Mouse (Mus musculus) MN1 (cell line): ENCODE measurements at regions not wholly inside any gene's neighbourhood (a gene's known extent, or its start where the extent isn't known, plus 50 kb on each side); places are given as distances from the start of the nearest gene placed in this dataset.

Experiments
- DNase-seq: peaks from one replicate; pipeline ENCODE4 v3.0.0-alpha.2; 2016; ENCODE audit warnings: low spot score

GRCm38 (mm10) chr9:32815473-32815872 is 179.5 kb downstream of the Ets1 start:
- DNase-seq = no peak

GRCm38 (mm10) chr9:32816649-32817425 is 180.8 kb downstream of the Ets1 start:
- no peak for DNase-seq

DNA sequence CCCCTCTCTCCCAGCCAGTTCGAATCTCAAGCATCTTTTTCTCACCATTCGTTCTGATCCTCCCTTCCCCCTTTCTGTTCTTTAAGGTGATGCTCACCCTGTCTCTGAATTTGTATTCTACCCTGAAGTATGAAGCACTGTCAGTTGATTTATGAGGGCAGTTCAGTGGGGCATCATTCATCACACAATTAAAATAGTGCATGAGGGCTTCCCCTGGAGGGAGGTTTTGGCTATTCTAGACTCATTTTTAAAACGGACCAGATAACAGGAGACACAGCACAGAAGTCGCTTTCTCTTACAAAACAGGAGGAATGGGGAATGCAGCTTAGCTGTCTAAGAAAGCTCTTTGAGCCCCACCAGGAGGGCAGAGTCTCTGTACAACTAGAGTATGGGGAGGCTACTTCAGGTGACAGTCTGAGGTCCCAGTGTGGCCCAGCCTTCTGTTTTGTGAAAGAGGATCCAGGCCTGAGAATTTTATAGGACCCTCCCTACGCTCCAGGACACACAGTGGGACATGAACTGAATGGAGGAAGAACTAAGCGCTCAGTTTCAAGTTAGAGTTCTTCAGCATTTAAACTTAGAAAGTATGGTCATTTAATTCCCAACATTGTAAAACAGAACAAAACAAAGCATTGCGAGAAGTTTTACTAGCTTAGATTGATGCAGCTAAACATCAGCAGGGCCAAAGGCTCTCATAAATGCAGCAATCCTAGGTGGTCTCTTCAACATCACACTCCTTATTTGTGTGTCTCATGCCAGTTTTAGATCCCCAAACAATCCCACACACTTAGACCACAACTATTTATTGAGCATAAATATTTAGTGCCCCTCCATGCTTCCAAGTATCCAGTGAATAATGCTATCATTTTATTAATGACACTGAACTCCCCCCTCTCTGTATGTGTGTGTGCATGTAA is 181.7 kb downstream of the Ets1 start:
- no peak for DNase-seq

DNA sequence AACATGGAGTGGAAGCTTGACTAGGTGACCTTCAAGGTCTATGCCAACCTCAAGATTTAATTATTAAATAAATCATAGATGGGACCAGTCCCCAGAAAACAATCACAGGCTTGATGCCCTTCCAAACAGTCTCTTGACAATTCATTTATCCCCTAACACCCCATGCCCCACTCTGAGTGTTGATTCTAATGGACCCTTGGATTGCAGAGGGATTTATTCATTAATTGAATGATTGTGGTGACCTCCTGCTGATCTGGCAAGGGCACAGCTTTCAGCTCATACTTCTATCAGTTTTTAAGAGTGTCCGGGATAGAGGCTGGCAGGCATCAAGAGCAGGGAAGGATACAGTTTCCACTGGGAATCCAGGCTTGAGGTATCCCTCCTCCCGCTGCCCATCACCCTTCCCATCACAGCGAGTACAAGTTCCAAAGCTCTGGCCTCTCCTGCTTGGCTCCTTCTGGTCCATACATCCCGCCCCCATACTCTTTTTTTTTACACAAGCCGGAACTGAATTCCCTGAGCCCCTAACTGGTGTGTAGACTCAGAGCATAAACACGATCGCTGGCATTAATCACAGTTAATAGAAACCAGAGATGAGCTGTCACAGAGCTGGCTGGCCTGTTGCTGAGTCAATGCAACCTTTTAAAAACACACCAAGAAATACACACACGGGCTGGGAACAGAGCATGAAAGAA is 187.6 kb downstream of the Ets1 start:
- peak; percentile 49 for DNase-seq

DNA sequence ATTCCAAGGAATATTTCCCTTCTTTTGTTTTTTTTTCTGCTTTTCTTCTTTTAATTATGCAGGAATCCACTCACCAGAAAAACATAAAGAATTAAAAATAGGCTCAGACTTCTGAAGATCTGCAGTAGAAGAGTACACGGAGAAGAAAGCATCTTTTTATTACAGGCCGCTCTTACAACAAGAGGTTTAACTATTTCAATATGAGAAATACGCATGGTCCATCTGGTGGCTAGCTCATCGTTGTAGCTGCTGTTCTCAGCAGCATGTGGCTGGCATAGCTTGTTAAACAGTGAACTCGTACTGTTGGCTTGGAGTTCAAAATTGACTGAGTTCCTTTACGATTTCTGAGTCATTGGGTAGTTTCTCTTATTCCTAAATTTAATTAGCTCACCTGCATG is 188.1 kb downstream of the Ets1 start:
- peak; percentile 9 for DNase-seq

- peak; percentile 23 for DNase-seq
These were observed 194.4 kb downstream of the Ets1 start for GRCm38 (mm10) chr9:32830268-32830891.

GRCm38 (mm10) chr9:32833373-32833772 is 197.4 kb downstream of the Ets1 start:
- no peak for DNase-seq

DNA sequence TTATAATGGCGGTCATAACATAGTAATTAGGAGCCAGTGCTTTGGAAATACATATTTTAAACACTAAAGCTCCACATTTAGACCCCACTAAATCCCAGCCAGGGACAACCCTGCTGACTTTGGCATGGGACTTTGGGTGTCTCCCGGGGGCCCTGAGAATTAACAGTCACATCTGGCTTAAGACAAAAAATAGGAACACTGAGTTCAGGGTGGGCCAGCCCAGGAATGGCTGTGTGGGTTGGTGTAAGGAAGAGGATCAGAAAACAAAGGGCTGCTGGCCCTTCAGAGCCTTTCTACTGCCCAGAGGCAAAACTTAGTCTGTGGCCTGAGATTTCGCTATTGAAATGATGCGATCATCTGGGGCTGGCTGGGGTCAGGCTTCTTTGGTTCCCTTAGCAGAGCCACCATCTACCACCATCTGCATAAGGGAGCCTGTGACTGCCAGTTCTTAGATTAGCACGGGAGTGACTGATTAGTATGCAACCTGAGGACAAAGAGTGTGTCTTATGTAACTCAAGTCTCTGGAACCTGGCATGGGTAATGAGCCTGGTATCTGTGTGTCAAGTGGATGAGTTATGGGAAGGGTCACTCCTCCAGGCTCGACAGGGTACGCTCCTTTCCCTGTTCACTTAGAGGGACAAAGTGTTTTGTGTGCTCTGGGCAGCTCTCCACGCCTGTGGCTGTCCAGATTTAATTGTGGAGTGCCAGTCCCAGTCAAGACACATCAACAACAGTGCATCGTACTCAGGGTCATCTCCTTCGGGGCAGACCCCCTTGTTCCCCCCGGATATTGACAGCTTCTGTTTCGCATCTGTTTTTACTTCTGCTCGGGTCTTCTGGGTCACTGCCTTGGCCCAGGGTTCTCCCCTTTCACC is 199.0 kb downstream of the Ets1 start:
- no peak for DNase-seq

- DNase-seq = no peak
These were observed 199.6 kb downstream of the Ets1 start for GRCm38 (mm10) chr9:32835626-32835971.

DNA sequence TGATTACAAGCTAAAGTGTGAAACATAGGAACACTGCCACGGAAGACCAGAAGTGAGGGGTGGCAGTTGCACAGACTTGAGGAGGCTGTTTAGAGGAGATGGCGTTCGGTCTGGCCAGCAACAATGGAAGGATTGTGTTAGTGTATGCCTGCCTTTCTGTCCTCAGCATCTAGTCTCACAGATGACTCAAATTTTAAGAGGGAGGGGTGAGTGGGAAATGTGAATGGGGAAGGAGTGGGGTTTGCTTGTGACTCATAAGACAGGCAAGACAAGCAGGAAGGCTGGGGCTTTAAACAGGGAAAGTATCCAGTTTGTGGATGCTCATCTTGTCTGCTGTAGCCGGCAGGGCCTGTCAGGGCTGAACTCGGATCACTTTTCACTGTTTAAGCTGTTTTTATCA is 200.3 kb downstream of the Ets1 start:
- DNase-seq = no peak

DNA sequence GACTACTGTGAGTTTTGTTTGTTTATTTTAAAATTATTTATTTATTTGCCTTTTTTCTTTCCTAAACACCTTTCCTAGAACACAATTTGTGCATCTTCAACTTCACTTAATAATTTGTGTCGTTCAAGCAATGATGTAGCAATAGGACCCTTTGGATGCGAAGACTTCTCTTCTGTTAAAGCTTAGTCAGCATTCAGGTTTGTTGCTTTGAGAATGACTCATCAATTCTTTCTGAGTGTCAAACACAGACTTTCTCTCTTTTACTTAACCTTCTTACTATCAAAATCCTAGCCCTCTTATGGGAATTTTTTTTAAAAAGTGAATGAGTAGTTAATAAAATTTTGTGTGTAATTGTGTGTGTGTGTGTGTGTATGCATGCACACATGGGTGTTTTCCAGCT is 211.3 kb downstream of the Ets1 start:
- DNase-seq = no peak

- DNase-seq = no peak
These were observed 216.3 kb downstream of the Ets1 start for GRCm38 (mm10) chr9:32852282-32852681.

DNA sequence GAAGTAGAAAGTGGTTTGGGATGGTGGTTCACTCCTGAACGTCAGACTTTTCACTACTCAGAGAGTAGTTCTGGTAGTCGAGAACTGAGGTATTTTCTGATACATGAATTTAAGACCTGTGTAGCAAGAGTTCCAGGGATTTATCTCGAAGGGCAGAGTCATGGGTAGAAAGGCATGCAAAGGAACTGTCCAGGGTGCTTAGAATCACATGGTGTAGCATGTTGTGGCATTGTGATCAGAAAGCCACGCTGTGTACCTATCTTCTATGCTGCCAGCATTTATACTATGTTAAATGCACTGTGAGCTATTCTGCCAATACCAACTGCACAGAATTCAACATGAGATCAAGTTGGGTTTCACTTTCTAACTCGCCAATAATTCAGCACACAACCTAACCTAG is 227.3 kb downstream of the Ets1 start:
- no peak for DNase-seq

GRCm38 (mm10) chr9:32868936-32869335 is 232.9 kb downstream of the Ets1 start:
- no peak for DNase-seq

DNA sequence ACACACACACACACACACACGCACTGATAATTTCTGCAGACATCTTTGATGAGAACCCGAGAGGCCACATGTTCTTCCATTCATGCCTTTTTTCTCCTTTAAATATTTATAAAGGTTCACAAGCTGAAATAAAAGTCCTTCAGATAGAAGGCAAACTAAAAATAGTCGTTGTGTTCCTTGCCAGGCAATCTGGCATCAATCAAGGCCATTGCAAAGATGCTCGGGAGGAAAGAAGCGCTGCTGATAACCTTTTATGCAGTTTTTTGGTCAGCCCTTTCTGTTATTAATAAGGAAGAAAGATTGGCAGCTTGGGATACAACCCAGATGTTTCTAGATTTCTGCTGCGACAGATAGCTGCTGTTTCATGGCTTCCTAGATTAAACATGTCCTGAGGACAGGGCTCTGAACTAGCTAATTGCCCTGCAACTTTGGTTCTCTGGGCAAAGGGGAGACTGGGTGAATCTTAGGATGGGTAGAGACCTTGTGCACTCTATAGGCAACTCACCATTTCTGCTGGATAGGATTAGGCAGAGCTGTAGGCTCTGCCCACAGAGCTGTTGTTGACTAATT is 238.4 kb downstream of the Ets1 start:
- DNase-seq = no peak

GRCm38 (mm10) chr9:32882819-32883587 is 247.0 kb downstream of the Ets1 start:
- no peak for DNase-seq

- no peak for DNase-seq
These were observed 250.1 kb downstream of the Ets1 start for GRCm38 (mm10) chr9:32886008-32886650.

GRCm38 (mm10) chr9:32899801-32900200 is 263.8 kb downstream of the Ets1 start:
- no peak for DNase-seq

DNA sequence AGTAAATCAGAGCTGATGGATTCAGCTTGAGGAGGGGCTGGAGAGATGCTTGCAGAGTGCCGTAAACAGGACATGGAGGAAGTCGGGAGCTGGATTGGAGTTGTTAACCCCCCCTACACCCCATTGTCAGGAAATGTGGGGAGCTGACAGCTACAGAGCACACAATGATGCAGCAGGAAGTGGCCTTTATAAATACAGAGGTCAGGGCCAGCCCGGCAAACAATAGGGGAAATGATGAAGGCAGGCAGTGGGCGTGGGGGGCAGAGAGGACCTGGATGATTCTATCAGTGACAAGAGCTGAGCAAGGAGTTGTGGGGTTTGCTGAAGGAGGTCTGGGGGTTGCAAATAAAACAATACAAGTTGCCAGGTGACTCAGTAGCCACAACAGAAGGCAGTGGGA is 265.3 kb downstream of the Ets1 start:
- no peak for DNase-seq
